Mouse (Mus musculus): Measurements from ENCODE around the gene Mrpl37. TPM values are rescaled to one million over a fixed set of nuclear protein-coding genes. Genes with fewer than 3 reads are reported as not detected.

Gene Mrpl37
- total and polyA plus RNA-seq, 3 experiments: 96.3 to 113 (median 103) TPM

- intact Hi-C loops (cut with DNase I): no loop called here
Observed at GRCm38 (mm10) chr4:107091696-107092095, 25.0 kb upstream of the Mrpl37 start.

GRCm38 (mm10) chr4:107084858-107085257, 18.2 kb upstream of the Mrpl37 start:
- DNase-seq: peak in 1 of 2 experiments; percentile 15
- 39% methylated on average over 6 of the region's 6 CpGs for WGBS
- Histone ChIP-seq H3K9ac (ENCODE audit: low read depth, low read length) (no peak overlapping the region), H3K36me3 (ENCODE audit: control insufficient read depth, insufficient read depth, low read length) (no peaks in the 10 kb centered on the region), H3K27ac (no peak overlapping the region), H3K4me3 (no peak overlapping the region), H3K4me1 (ENCODE audit: control insufficient read depth, insufficient read depth, low read length) (peaks cover 2% of the 10 kb centered on the region; the same call in 1 of the 2 replicates), H3K79me2 (replicated peaks; ENCODE audit: control insufficient read depth, insufficient read depth, low read length) (no peaks in the 10 kb centered on the region), H3K27me3 (ENCODE audit: control insufficient read depth, insufficient read depth, low read length) (no peaks in the 10 kb centered on the region)
- TF ChIP-seq CTCF (IDR thresholded peaks at IDR 0.05) (no peak), POLR2A (IDR thresholded peaks at IDR 0.05; ENCODE audit: insufficient read depth, low read depth, low read length) (no peak), EP300 (IDR thresholded peaks at IDR 0.05; ENCODE audit: insufficient read depth, low read depth, low read length) (no peak)
- intact Hi-C loops (cut with DNase I): no loop called here

More at GRCm38 (mm10) chr4:107091696-107092095, 25.0 kb upstream of the Mrpl37 start:
- Histone ChIP-seq H3K27ac (no peak overlapping the region), H3K4me3 (no peak overlapping the region), H3K79me2 (replicated peaks; ENCODE audit: control insufficient read depth, insufficient read depth, low read length) (no peaks in the 10 kb centered on the region), H3K9ac (ENCODE audit: low read depth, low read length) (no peak overlapping the region), H3K36me3 (ENCODE audit: control insufficient read depth, insufficient read depth, low read length) (no peaks in the 10 kb centered on the region), H3K27me3 (ENCODE audit: control insufficient read depth, insufficient read depth, low read length) (no peaks in the 10 kb centered on the region), H3K4me1 (ENCODE audit: control insufficient read depth, insufficient read depth, low read length) (no peaks in the 10 kb centered on the region)
- no peak for DNase-seq
- WGBS: 87% methylated on average over 14 of the region's 14 CpGs
- TF ChIP-seq POLR2A (IDR thresholded peaks at IDR 0.05; ENCODE audit: insufficient read depth, low read depth, low read length): no peak
- no peak for TF ChIP-seq EP300 (IDR thresholded peaks at IDR 0.05; ENCODE audit: insufficient read depth, low read depth, low read length)
- no peak for TF ChIP-seq CTCF (IDR thresholded peaks at IDR 0.05)

GRCm38 (mm10) chr4:107084343-107084742, 17.7 kb upstream of the Mrpl37 start:
- peaks cover 2% of the 10 kb centered on the region for H3K4me1 ChIP-seq (ENCODE audit: control insufficient read depth, insufficient read depth, low read length)
- no peaks in the 10 kb centered on the region for H3K36me3 ChIP-seq (ENCODE audit: control insufficient read depth, insufficient read depth, low read length)
- H3K9ac ChIP-seq (ENCODE audit: low read depth, low read length): no peak overlapping the region
- WGBS: 23% methylated on average over 1 of the region's 1 CpGs
- no peaks in the 10 kb centered on the region for H3K27me3 ChIP-seq (ENCODE audit: control insufficient read depth, insufficient read depth, low read length)
- DNase-seq: no peak
- no peak overlapping the region for H3K4me3 ChIP-seq
- intact Hi-C loops (cut with DNase I): no loop called here
- TF ChIP-seq EP300 (IDR thresholded peaks at IDR 0.05; ENCODE audit: insufficient read depth, low read depth, low read length) (no peak), CTCF (IDR thresholded peaks at IDR 0.05) (no peak), POLR2A (IDR thresholded peaks at IDR 0.05; ENCODE audit: insufficient read depth, low read depth, low read length) (no peak)
- no peak overlapping the region for H3K27ac ChIP-seq
- no peaks in the 10 kb centered on the region for H3K79me2 ChIP-seq (replicated peaks; ENCODE audit: control insufficient read depth, insufficient read depth, low read length)

- no peak for DNase-seq
- H3K27ac ChIP-seq: no peak overlapping the region
- H3K4me3 ChIP-seq: no peak overlapping the region
- H3K4me1 ChIP-seq (ENCODE audit: control insufficient read depth, insufficient read depth, low read length): peaks cover 2% of the 10 kb centered on the region
- no peaks in the 10 kb centered on the region for H3K36me3 ChIP-seq (ENCODE audit: control insufficient read depth, insufficient read depth, low read length)
- intact Hi-C loops (cut with DNase I): no loop called here
- H3K9ac ChIP-seq (ENCODE audit: low read depth, low read length): no peak overlapping the region
- H3K27me3 ChIP-seq (ENCODE audit: control insufficient read depth, insufficient read depth, low read length): no peaks in the 10 kb centered on the region
- WGBS: 87% methylated on average over 4 of the region's 4 CpGs
- TF ChIP-seq POLR2A (IDR thresholded peaks at IDR 0.05; ENCODE audit: insufficient read depth, low read depth, low read length) (no peak), EP300 (IDR thresholded peaks at IDR 0.05; ENCODE audit: insufficient read depth, low read depth, low read length) (no peak), CTCF (IDR thresholded peaks at IDR 0.05) (no peak)
- no peaks in the 10 kb centered on the region for H3K79me2 ChIP-seq (replicated peaks; ENCODE audit: control insufficient read depth, insufficient read depth, low read length)
Observed at GRCm38 (mm10) chr4:107083126-107083525, 16.5 kb upstream of the Mrpl37 start.

GRCm38 (mm10) chr4:107082185-107082584, 15.5 kb upstream of the Mrpl37 start:
- Histone ChIP-seq H3K36me3 (ENCODE audit: control insufficient read depth, insufficient read depth, low read length) (no peaks in the 10 kb centered on the region), H3K79me2 (replicated peaks; ENCODE audit: control insufficient read depth, insufficient read depth, low read length) (no peaks in the 10 kb centered on the region), H3K27ac (no peak overlapping the region), H3K9ac (ENCODE audit: low read depth, low read length) (no peak overlapping the region), H3K27me3 (ENCODE audit: control insufficient read depth, insufficient read depth, low read length) (no peaks in the 10 kb centered on the region), H3K4me1 (ENCODE audit: control insufficient read depth, insufficient read depth, low read length) (peaks cover 2% of the 10 kb centered on the region), H3K4me3 (no peak overlapping the region)
- intact Hi-C loops (cut with DNase I): no loop called here
- no peak for TF ChIP-seq EP300 (IDR thresholded peaks at IDR 0.05; ENCODE audit: insufficient read depth, low read depth, low read length)
- no peak for TF ChIP-seq CTCF (IDR thresholded peaks at IDR 0.05)
- no peak for TF ChIP-seq POLR2A (IDR thresholded peaks at IDR 0.05; ENCODE audit: insufficient read depth, low read depth, low read length)
- WGBS: 84% methylated on average over 3 of the region's 3 CpGs
- no peak for DNase-seq

- H3K27me3 ChIP-seq (ENCODE audit: control insufficient read depth, insufficient read depth, low read length): no peaks in the 10 kb centered on the region
- no peak for TF ChIP-seq POLR2A (IDR thresholded peaks at IDR 0.05; ENCODE audit: insufficient read depth, low read depth, low read length)
- TF ChIP-seq CTCF (IDR thresholded peaks at IDR 0.05): no peak
- no peak for TF ChIP-seq EP300 (IDR thresholded peaks at IDR 0.05; ENCODE audit: insufficient read depth, low read depth, low read length)
- no peak overlapping the region for H3K4me3 ChIP-seq
- no peak overlapping the region for H3K9ac ChIP-seq (ENCODE audit: low read depth, low read length)
- intact Hi-C loops (cut with DNase I): no loop called here
- no peak overlapping the region for H3K27ac ChIP-seq
- no peaks in the 10 kb centered on the region for H3K36me3 ChIP-seq (ENCODE audit: control insufficient read depth, insufficient read depth, low read length)
- H3K4me1 ChIP-seq (ENCODE audit: control insufficient read depth, insufficient read depth, low read length): peaks cover 2% of the 10 kb centered on the region
- no peak for DNase-seq
- H3K79me2 ChIP-seq (replicated peaks; ENCODE audit: control insufficient read depth, insufficient read depth, low read length): no peaks in the 10 kb centered on the region
Observed at GRCm38 (mm10) chr4:107079716-107080115, 13.0 kb upstream of the Mrpl37 start.
